Mouse (Mus musculus): ENCODE results near the gene Hamp.
"Not testable (repeated sequence)": the region's sequence is repeated elsewhere in the genome, so short reads cannot be mapped to it uniquely, and the experiment has no call there.

GRCm38 (mm10) chr7:30945466-30945865 lies 1.6 kb upstream of the Hamp start:
- not testable (repeated sequence) for TF ChIP-seq CHD2 (IDR thresholded peaks at IDR 0.05; ENCODE audit: low read depth, low read length); ZNF384 (IDR thresholded peaks at IDR 0.05; ENCODE audit: low read depth, low read length); MAFK (IDR thresholded peaks at IDR 0.05; ENCODE audit: insufficient read depth, low read depth, low read length)
